Mouse (Mus musculus) kidney, adult 2 months (tissue): ENCODE measurements at regions not wholly inside any gene's neighbourhood (a gene's known extent, or its start where the extent isn't known, plus 50 kb on each side); places are given as distances from the start of the nearest gene placed in this dataset.

ENCODE experiments used
- CTCF ChIP-seq: fragments of 200-500 bp; conservative IDR thresholded peaks from 2 replicates; pipeline ENCODE4 v1.5.1; 2011; ENCODE audit warnings: low read depth, mild to moderate bottlenecking, control low read depth, low read length, moderate library complexity, mixed read lengths; ENCODE audit not compliant: insufficient read depth, insufficient read length
- POLR2A ChIP-seq: fragments of 200-500 bp; IDR thresholded peaks from one replicate; pipeline ENCODE4 v1.6.1; 2011; ENCODE audit warnings: low read depth, low read length, control low read depth

GRCm38 (mm10) chr15:61259047-61259446 is 336.2 kb upstream of the A1bg start:
- TF ChIP-seq CTCF (no peak), POLR2A (no peak)
